Mouse (Mus musculus) limb, embryonic 15.5 days (tissue): ENCODE data around the gene Plcd1. TPM values are rescaled to one million over a fixed set of nuclear protein-coding genes. Genes with fewer than 3 reads are reported as not detected.
A peak's percentile ranks its signal among the peaks of the same experiment; 100 is the strongest.

Experiments
- ATAC-seq: fragments of 200-750 bp; cut with Nextera tagmentation; 2 replicates; pipeline ENCODE4 v1.8.0; 2017; ENCODE audit warnings: low read depth, moderate TSS enrichment; ENCODE audit not compliant: insufficient number of reproducible peaks, low FRiP score, low TSS enrichment
- H3K27ac ChIP-seq: fragments of 300-500 bp; sonication (generic); 2 replicates; pipeline ENCODE4 v1.5.1; 2015; ENCODE audit warnings: moderate library complexity, mild to moderate bottlenecking, inconsistent platforms
- H3K27me3 ChIP-seq: fragments of 300-500 bp; sonication (generic); 2 replicates; pipeline ENCODE4 v1.6.1; 2015; ENCODE audit warnings: inconsistent platforms
- H3K36me3 ChIP-seq: fragments of 300-500 bp; sonication (generic); 2 replicates; pipeline ENCODE4 v1.6.1; 2015; ENCODE audit warnings: inconsistent platforms
- H3K4me1 ChIP-seq: fragments of 300-500 bp; sonication (generic); 2 replicates; pipeline ENCODE4 v1.6.1; 2015; ENCODE audit warnings: inconsistent platforms
- H3K4me2 ChIP-seq: fragments of 300-500 bp; sonication (generic); 2 replicates; pipeline ENCODE4 v1.6.1; 2015; ENCODE audit warnings: mild to moderate bottlenecking, inconsistent platforms
- H3K4me3 ChIP-seq: fragments of 300-500 bp; sonication (generic); 2 replicates; pipeline ENCODE4 v1.5.1; 2015; ENCODE audit warnings: mild to moderate bottlenecking, inconsistent platforms
- H3K9ac ChIP-seq: fragments of 300-500 bp; sonication (generic); 2 replicates; pipeline ENCODE4 v1.6.1; 2015; ENCODE audit warnings: inconsistent platforms
- H3K9me3 ChIP-seq: fragments of 300-500 bp; sonication (generic); 2 replicates; pipeline ENCODE4 v1.6.1; 2016; ENCODE audit warnings: inconsistent platforms
- WGBS: fragments of 180-500 bp; shearing (Covaris S2); methylation state at CpG from one replicate; pipeline ENCODE4 v1.1.7; 2015; 5-methylcytosine and 5-hydroxymethylcytosine counted together
- polyA plus RNA-seq: library from polyadenylated mRNA; unstranded; fragments of >200 nt; fragmentation: Nextera tagmentation; extraction: Ambion mirVana; gene quantifications from 2 replicates; pipeline ENCODE4 v1.2.1, GENCODE M21; 2015

The Plcd1 gene
- polyA plus RNA-seq, 1 experiment from 2014 or later, result 55.5 TPM

GRCm38 (mm10) chr9:119040101-119040775, 53.1 kb downstream of the Plcd1 start:
- Histone ChIP-seq H3K4me2 (no peak overlapping the region), H3K4me3 (no peak overlapping the region), H3K9ac (no peak overlapping the region), H3K9me3 (no peaks in the 10 kb centered on the region), H3K4me1 (peaks cover 42% of the 10 kb centered on the region), H3K36me3 (peaks cover 41% of the 10 kb centered on the region), H3K27ac (no peak overlapping the region), H3K27me3 (no peaks in the 10 kb centered on the region)
- no peak for ATAC-seq
- WGBS, result 82% methylated on average over 15 of the region's 15 CpGs

GRCm38 (mm10) chr9:119038574-119038973, 54.7 kb downstream of the Plcd1 start:
- WGBS, result 87% methylated on average over 3 of the region's 3 CpGs

GRCm38 (mm10) chr9:119037076-119037730, 56.1 kb downstream of the Plcd1 start:
- WGBS, result 56% methylated on average over 15 of the region's 15 CpGs
- ATAC-seq, result no peak
- Histone ChIP-seq H3K9me3 (no peaks in the 10 kb centered on the region), H3K9ac (no peak overlapping the region), H3K27me3 (no peaks in the 10 kb centered on the region), H3K4me2 (no peak overlapping the region), H3K36me3 (peaks cover 42% of the 10 kb centered on the region), H3K27ac (0 out of 2 replicates have a peak overlapping the region, but pooled peaks have one; percentile 33), H3K4me1 (peaks cover 65% of the 10 kb centered on the region), H3K4me3 (no peak overlapping the region)

More at GRCm38 (mm10) chr9:119038574-119038973, 54.7 kb downstream of the Plcd1 start:
- peaks cover 42% of the 10 kb centered on the region for H3K36me3 ChIP-seq
- no peak overlapping the region for H3K27ac ChIP-seq
- H3K4me2 ChIP-seq, result no peak overlapping the region
- H3K4me1 ChIP-seq, result peaks cover 54% of the 10 kb centered on the region
- no peak overlapping the region for H3K4me3 ChIP-seq
- H3K9me3 ChIP-seq, result no peaks in the 10 kb centered on the region
- no peak for ATAC-seq
- H3K27me3 ChIP-seq, result no peaks in the 10 kb centered on the region
- no peak overlapping the region for H3K9ac ChIP-seq

GRCm38 (mm10) chr9:119035836-119036235, 57.5 kb downstream of the Plcd1 start:
- H3K27ac ChIP-seq, result 0 out of 2 replicates have a peak overlapping the region, but pooled peaks have one; percentile 0
- peaks cover 32% of the 10 kb centered on the region for H3K36me3 ChIP-seq
- H3K27me3 ChIP-seq, result no peaks in the 10 kb centered on the region
- no peaks in the 10 kb centered on the region for H3K9me3 ChIP-seq
- peaks cover 71% of the 10 kb centered on the region for H3K4me1 ChIP-seq
- no peak overlapping the region for H3K4me2 ChIP-seq
- ATAC-seq, result no peak
- no peak overlapping the region for H3K9ac ChIP-seq
- 62% methylated on average over 7 of the region's 7 CpGs for WGBS
- H3K4me3 ChIP-seq, result no peak overlapping the region

GRCm38 (mm10) chr9:119034676-119035665, 58.3 kb downstream of the Plcd1 start:
- no peak overlapping the region for H3K9ac ChIP-seq
- no peak overlapping the region for H3K4me3 ChIP-seq
- H3K27ac ChIP-seq, result no peak overlapping the region
- H3K4me2 ChIP-seq, result no peak overlapping the region
- no peaks in the 10 kb centered on the region for H3K27me3 ChIP-seq
- WGBS, result 70% methylated on average over 29 of the region's 29 CpGs
- peaks cover 29% of the 10 kb centered on the region for H3K36me3 ChIP-seq
- H3K9me3 ChIP-seq, result no peaks in the 10 kb centered on the region
- ATAC-seq, result no peak
- H3K4me1 ChIP-seq, result peaks cover 65% of the 10 kb centered on the region

GRCm38 (mm10) chr9:119034069-119034468, 59.2 kb downstream of the Plcd1 start:
- H3K27me3 ChIP-seq, result no peaks in the 10 kb centered on the region
- H3K36me3 ChIP-seq, result peaks cover 29% of the 10 kb centered on the region
- H3K4me1 ChIP-seq, result peaks cover 71% of the 10 kb centered on the region
- H3K9me3 ChIP-seq, result no peaks in the 10 kb centered on the region
- H3K27ac ChIP-seq, result no peak overlapping the region
- H3K9ac ChIP-seq, result no peak overlapping the region
- no peak overlapping the region for H3K4me3 ChIP-seq
- no peak overlapping the region for H3K4me2 ChIP-seq
- ATAC-seq, result no peak
- 71% methylated on average over 8 of the region's 8 CpGs for WGBS

- Histone ChIP-seq H3K4me1 (peaks cover 71% of the 10 kb centered on the region), H3K4me2 (no peak overlapping the region)
Observed at GRCm38 (mm10) chr9:119033111-119033921, 60.0 kb downstream of the Plcd1 start.

GRCm38 (mm10) chr9:119032538-119032937, 60.8 kb downstream of the Plcd1 start:
- H3K9me3 ChIP-seq, result no peaks in the 10 kb centered on the region
- H3K36me3 ChIP-seq, result peaks cover 25% of the 10 kb centered on the region
- peak; percentile 53; the same call in 1 of the 2 replicates for ATAC-seq
- 0 out of 2 replicates have a peak overlapping the region, but pooled peaks have one; percentile 2 for H3K9ac ChIP-seq
- 28% methylated on average over 9 of the region's 9 CpGs for WGBS
- peak overlapping the region; percentile 80 for H3K27ac ChIP-seq
- H3K4me2 ChIP-seq, result no peak overlapping the region
- H3K4me1 ChIP-seq, result peaks cover 71% of the 10 kb centered on the region
- H3K4me3 ChIP-seq, result no peak overlapping the region
- no peaks in the 10 kb centered on the region for H3K27me3 ChIP-seq

More at GRCm38 (mm10) chr9:119033111-119033921, 60.0 kb downstream of the Plcd1 start:
- Histone ChIP-seq H3K36me3 (peaks cover 25% of the 10 kb centered on the region), H3K27ac (peak overlapping the region; percentile 80), H3K9me3 (no peaks in the 10 kb centered on the region), H3K9ac (no peak overlapping the region), H3K27me3 (no peaks in the 10 kb centered on the region), H3K4me3 (no peak overlapping the region)
- ATAC-seq, result no peak
- 71% methylated on average over 19 of the region's 19 CpGs for WGBS

GRCm38 (mm10) chr9:119031772-119032171, 61.5 kb downstream of the Plcd1 start:
- Histone ChIP-seq H3K4me3 (no peak overlapping the region), H3K9ac (no peak overlapping the region), H3K4me1 (peaks cover 63% of the 10 kb centered on the region), H3K9me3 (no peaks in the 10 kb centered on the region), H3K27me3 (no peaks in the 10 kb centered on the region), H3K36me3 (peaks cover 26% of the 10 kb centered on the region), H3K4me2 (0 out of 2 replicates have a peak overlapping the region, but pooled peaks have one; percentile 20), H3K27ac (peak overlapping the region; percentile 80)
- ATAC-seq, result peak; percentile 62
- WGBS, result 46% methylated on average over 14 of the region's 14 CpGs

- Histone ChIP-seq H3K36me3 (peaks cover 26% of the 10 kb centered on the region), H3K9ac (no peak overlapping the region), H3K27ac (peak overlapping the region; percentile 80), H3K4me3 (no peak overlapping the region), H3K4me1 (peaks cover 56% of the 10 kb centered on the region), H3K27me3 (no peaks in the 10 kb centered on the region), H3K9me3 (no peaks in the 10 kb centered on the region), H3K4me2 (no peak overlapping the region)
- WGBS, result 68% methylated on average over 4 of the region's 4 CpGs
- ATAC-seq, result no peak
Observed at GRCm38 (mm10) chr9:119031038-119031437, 62.3 kb downstream of the Plcd1 start.

GRCm38 (mm10) chr9:119029568-119029967, 63.7 kb downstream of the Plcd1 start:
- H3K4me3 ChIP-seq, result no peak overlapping the region
- H3K27ac ChIP-seq, result no peak overlapping the region
- ATAC-seq, result no peak
- 49% methylated on average over 7 of the region's 7 CpGs for WGBS
- H3K9ac ChIP-seq, result no peak overlapping the region
- no peaks in the 10 kb centered on the region for H3K9me3 ChIP-seq
- H3K27me3 ChIP-seq, result no peaks in the 10 kb centered on the region
- H3K36me3 ChIP-seq, result peaks cover 26% of the 10 kb centered on the region
- peaks cover 50% of the 10 kb centered on the region for H3K4me1 ChIP-seq
- H3K4me2 ChIP-seq, result no peak overlapping the region
